Mouse (Mus musculus) heart, adult 2 months (tissue): ENCODE results near the gene Sptb.

Experiments used
- EP300 ChIP-seq: fragments of 200-500 bp; IDR thresholded peaks from 2 replicates; pipeline ENCODE4 v1.6.1; 2011; ENCODE audit warnings: low read depth, low read length, control low read depth; ENCODE audit not compliant: insufficient read depth
- POLR2A ChIP-seq: fragments of 200-500 bp; IDR thresholded peaks from 2 replicates; pipeline ENCODE4 v1.6.1; 2011; ENCODE audit warnings: mild to moderate bottlenecking, low read depth, low read length, control low read depth; ENCODE audit not compliant: insufficient read depth

DNA sequence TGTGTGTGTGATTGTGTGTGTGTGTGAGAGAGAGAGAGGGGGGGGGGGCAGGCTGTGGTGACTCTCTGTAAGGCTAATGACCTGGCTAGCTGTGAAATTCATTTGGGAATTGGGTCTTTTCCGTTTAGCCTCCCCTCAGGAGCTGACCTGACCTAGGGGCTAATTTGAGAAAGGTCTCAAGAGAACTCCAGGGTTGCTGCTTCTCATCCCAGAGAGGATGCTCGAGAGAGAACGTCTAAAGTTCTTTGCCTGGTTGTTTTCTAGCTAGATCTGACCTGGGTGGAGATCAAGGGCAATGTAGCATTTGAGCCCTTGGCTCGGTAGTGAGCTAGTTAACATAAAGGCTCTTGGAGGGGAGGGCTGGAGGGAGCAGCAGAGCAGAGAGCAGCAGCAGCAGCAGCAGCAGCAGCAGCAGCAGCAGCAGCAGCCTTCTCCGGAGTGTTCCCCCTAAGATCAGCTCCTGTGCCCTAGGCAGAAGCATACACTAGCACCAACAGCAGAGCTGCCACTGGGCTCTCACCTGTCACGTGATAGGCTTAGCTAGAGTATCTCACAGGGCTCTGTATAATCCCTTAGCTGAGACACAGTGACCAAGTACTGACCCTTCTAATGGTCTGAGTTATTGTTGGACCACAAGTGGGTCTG is 153.5 kb downstream of the Sptb start:
- TF ChIP-seq POLR2A (no peak), EP300 (no peak)
